Mouse (Mus musculus): ENCODE measurements at regions not wholly inside any gene's neighbourhood (a gene's known extent, or its start where the extent isn't known, plus 50 kb on each side); places are given as distances from the start of the nearest gene placed in this dataset.

DNA sequence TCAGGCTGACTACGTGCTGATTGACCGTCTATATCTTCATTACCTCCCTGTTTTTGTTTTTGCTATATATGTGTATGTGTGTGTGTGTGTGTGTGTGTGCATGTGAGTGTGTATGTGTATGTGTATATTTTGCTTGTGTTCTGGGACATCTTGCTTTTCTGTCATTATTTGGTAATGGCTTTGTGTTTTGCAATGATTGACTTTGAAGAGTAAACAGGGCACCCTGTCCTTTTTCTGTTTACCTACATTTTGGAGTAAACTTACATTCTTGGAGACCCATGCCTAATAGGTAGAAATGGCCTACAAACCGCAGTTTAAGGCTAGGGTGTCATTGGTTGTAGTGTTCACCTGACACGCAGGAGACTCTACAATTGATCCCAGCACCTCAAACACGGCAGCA is 177.5 kb upstream of the Tmem72 start:
- 94% methylated on average over 5 of the region's 5 CpGs for WGBS
- ATAC-seq (ENCODE audit: low FRiP score), result no peak
- H3K9ac ChIP-seq (ENCODE audit: low read depth, low read length), result no peak overlapping the region
- DNase-seq (ENCODE audit: low spot score), result no peak
- H3K4me2 ChIP-seq (replicated peaks; ENCODE audit: low read depth, low read length), result no peak overlapping the region
- no peaks in the 10 kb centered on the region for H3K27me3 ChIP-seq (ENCODE audit: control insufficient read depth, insufficient read depth, low read length)
- no peaks in the 10 kb centered on the region for H3K4me1 ChIP-seq (replicated peaks; ENCODE audit: control insufficient read depth, insufficient read depth, low read length)
- H3K36me3 ChIP-seq (ENCODE audit: control insufficient read depth, insufficient read depth, low read length), result no peaks in the 10 kb centered on the region
- H3K27ac ChIP-seq (ENCODE audit: low read depth, low read length), result no peak overlapping the region
- H3K4me3 ChIP-seq (ENCODE audit: low read depth, low read length), result no peak overlapping the region
- H3K9me3 ChIP-seq (ENCODE audit: control insufficient read depth, low read length), result no peaks in the 10 kb centered on the region

DNA sequence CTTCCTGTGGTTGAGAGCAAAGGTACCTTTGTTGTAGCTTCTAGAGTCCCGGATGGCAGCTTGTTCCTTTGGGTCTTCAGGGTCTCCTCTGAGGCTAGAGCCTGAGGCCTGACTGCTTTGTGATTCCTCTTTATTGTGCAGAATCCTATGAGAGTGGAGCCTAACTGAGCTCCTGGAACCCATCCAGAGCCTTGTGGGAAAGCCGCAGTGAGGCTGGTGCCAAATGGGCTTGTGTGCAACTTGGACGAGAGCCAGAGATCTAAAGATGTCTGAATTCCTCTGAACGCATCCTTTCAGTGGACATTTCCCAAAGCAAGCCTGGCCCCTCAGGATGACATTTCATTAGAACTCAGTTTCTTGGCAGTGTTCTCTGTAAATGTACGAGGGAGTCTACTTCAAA is 178.4 kb upstream of the Tmem72 start:
- no peak for DNase-seq (ENCODE audit: low spot score)
- Histone ChIP-seq H3K9me3 (ENCODE audit: control insufficient read depth, low read length) (no peaks in the 10 kb centered on the region), H3K36me3 (ENCODE audit: control insufficient read depth, insufficient read depth, low read length) (no peaks in the 10 kb centered on the region), H3K4me1 (replicated peaks; ENCODE audit: control insufficient read depth, insufficient read depth, low read length) (no peaks in the 10 kb centered on the region), H3K4me3 (ENCODE audit: low read depth, low read length) (no peak overlapping the region), H3K27ac (ENCODE audit: low read depth, low read length) (no peak overlapping the region), H3K27me3 (ENCODE audit: control insufficient read depth, insufficient read depth, low read length) (no peaks in the 10 kb centered on the region), H3K9ac (ENCODE audit: low read depth, low read length) (no peak overlapping the region), H3K4me2 (replicated peaks; ENCODE audit: low read depth, low read length) (no peak overlapping the region)
- WGBS, result 83% methylated on average over 5 of the region's 5 CpGs
- ATAC-seq (ENCODE audit: low FRiP score), result no peak

DNA sequence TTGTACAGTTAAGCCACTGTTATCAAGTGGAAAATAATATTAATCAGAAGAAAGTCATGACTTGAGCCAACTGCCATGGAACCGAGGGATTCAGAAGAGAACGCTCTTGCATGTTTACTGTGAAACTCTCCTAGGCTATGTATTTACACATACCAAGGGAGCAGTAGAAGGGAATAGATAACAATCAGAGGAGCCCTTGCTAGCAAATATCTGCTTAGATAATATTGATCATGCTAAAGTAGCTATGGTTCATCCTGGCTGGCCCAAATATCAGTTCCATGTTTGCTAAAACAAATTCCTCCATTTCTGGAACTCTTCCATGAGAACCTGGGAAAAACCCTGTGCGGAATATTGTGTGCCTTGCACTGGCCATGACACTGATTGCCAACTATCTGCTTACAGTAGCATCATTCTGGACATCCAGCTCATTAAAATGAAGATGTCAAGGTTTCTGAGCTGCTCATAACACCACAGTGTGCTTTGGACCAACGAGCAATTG is 179.5 kb upstream of the Tmem72 start:
- Histone ChIP-seq H3K4me1 (replicated peaks; ENCODE audit: control insufficient read depth, insufficient read depth, low read length) (no peaks in the 10 kb centered on the region), H3K4me3 (ENCODE audit: low read depth, low read length) (no peak overlapping the region)
- 93% methylated on average over 4 of the region's 4 CpGs for WGBS

DNA sequence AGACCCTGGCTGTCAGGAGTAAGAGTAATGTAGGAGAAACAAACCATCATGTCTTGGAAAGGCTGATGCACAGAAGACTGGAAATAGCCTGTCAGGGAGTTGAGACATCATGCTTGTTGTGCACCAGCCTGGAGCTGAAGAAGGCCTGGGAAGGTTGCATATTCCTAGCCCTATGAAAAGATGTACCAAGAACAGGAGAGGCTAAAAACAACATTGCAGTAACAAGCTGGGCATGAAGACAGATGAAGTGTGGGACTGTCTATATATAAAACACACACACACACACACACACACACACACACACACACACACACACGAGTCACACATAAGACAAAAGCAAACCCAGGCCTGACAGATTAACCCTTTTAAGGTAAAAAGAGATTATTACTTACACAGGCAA is 185.1 kb upstream of the Tmem72 start:
- 54% methylated on average over 1 of the region's 1 CpGs for WGBS
- no peak for ATAC-seq (ENCODE audit: low FRiP score)
- no peaks in the 10 kb centered on the region for H3K9me3 ChIP-seq (ENCODE audit: control insufficient read depth, low read length)
- no peaks in the 10 kb centered on the region for H3K36me3 ChIP-seq (ENCODE audit: control insufficient read depth, insufficient read depth, low read length)
- no peaks in the 10 kb centered on the region for H3K27me3 ChIP-seq (ENCODE audit: control insufficient read depth, insufficient read depth, low read length)
- no peaks in the 10 kb centered on the region for H3K4me1 ChIP-seq (replicated peaks; ENCODE audit: control insufficient read depth, insufficient read depth, low read length)
- H3K9ac ChIP-seq (ENCODE audit: low read depth, low read length), result no peak overlapping the region
- no peak overlapping the region for H3K4me2 ChIP-seq (replicated peaks; ENCODE audit: low read depth, low read length)
- no peak for DNase-seq (ENCODE audit: low spot score)
- no peak overlapping the region for H3K4me3 ChIP-seq (ENCODE audit: low read depth, low read length)
- no peak overlapping the region for H3K27ac ChIP-seq (ENCODE audit: low read depth, low read length)

More for the DNA sequence above, 179.5 kb upstream of the Tmem72 start:
- Histone ChIP-seq H3K9me3 (ENCODE audit: control insufficient read depth, low read length) (no peaks in the 10 kb centered on the region), H3K27me3 (ENCODE audit: control insufficient read depth, insufficient read depth, low read length) (no peaks in the 10 kb centered on the region), H3K36me3 (ENCODE audit: control insufficient read depth, insufficient read depth, low read length) (no peaks in the 10 kb centered on the region), H3K27ac (ENCODE audit: low read depth, low read length) (no peak overlapping the region), H3K9ac (ENCODE audit: low read depth, low read length) (no peak overlapping the region), H3K4me2 (replicated peaks; ENCODE audit: low read depth, low read length) (no peak overlapping the region)
- ATAC-seq (ENCODE audit: low FRiP score) (no peak), DNase-seq (ENCODE audit: low spot score) (no peak)

DNA sequence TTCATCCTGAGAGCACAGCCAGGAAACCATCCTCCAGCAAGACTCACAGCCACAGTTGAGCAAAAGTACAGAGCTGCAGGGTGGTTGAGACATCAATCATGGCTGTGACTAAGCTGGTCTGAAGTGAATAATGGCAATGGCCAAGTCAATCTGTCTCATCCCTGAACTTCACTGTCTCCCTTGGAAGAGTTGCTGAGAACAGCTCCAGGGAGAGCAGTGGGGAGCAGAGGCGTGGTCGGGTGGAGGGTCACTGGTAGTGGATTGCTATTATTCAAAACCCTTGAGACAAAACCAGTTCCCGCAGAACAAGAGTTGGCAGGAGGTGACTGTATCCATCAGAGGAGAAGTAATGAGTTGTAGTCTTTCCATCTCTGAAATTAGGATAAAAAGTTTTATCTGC is 185.7 kb upstream of the Tmem72 start:
- DNase-seq (ENCODE audit: low spot score) (no peak), ATAC-seq (ENCODE audit: low FRiP score) (no peak)
- no peak overlapping the region for H3K4me3 ChIP-seq (ENCODE audit: low read depth, low read length)
- 71% methylated on average over 3 of the region's 3 CpGs for WGBS
- H3K27ac ChIP-seq (ENCODE audit: low read depth, low read length), result no peak overlapping the region
- no peak overlapping the region for H3K9ac ChIP-seq (ENCODE audit: low read depth, low read length)
- H3K27me3 ChIP-seq (ENCODE audit: control insufficient read depth, insufficient read depth, low read length), result no peaks in the 10 kb centered on the region
- no peaks in the 10 kb centered on the region for H3K9me3 ChIP-seq (ENCODE audit: control insufficient read depth, low read length)
- H3K36me3 ChIP-seq (ENCODE audit: control insufficient read depth, insufficient read depth, low read length), result no peaks in the 10 kb centered on the region
- no peaks in the 10 kb centered on the region for H3K4me1 ChIP-seq (replicated peaks; ENCODE audit: control insufficient read depth, insufficient read depth, low read length)
- H3K4me2 ChIP-seq (replicated peaks; ENCODE audit: low read depth, low read length), result no peak overlapping the region

DNA sequence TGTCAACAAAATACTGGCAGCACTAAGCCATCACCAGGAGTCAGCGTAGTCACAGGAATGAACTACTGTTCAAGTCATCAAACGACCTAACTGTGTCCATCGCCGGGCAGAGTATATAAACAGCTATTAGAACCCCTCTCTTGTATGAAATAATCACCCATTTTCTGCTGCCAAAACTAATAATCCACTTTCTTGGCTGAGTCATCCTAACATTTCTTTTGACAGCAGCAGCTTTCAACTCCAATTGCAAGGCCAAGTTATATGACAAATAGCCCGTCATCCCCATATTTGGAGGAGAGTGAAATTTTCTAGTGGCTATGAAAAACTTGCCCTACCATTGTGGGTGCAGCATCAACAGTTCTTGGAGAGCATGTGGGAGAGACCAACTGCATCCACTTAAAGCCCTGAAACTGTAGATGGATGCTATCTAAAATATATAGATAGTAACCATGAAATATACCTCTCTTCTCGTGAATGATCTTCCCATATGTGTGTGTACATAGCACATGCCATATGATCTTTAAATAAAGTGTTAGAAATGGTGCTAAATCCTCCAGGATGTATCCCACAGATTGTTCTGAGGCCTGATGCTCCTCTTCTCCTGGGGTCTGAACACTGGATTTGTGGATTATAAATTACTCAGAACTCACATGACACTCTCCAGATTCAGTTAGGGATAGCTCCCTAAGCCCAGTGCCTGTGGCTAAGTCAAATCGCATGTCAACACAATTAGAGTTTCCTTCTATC is 189.9 kb upstream of the Tmem72 start:
- 85% methylated on average over 7 of the region's 7 CpGs for WGBS
- H3K36me3 ChIP-seq (ENCODE audit: control insufficient read depth, insufficient read depth, low read length), result no peaks in the 10 kb centered on the region
- DNase-seq (ENCODE audit: low spot score) (no peak), ATAC-seq (ENCODE audit: low FRiP score) (no peak)
- H3K27me3 ChIP-seq (ENCODE audit: control insufficient read depth, insufficient read depth, low read length), result no peaks in the 10 kb centered on the region
- no peak overlapping the region for H3K4me3 ChIP-seq (ENCODE audit: low read depth, low read length)
- no peak overlapping the region for H3K9ac ChIP-seq (ENCODE audit: low read depth, low read length)
- no peak overlapping the region for H3K4me2 ChIP-seq (replicated peaks; ENCODE audit: low read depth, low read length)
- H3K27ac ChIP-seq (ENCODE audit: low read depth, low read length), result no peak overlapping the region
- no peaks in the 10 kb centered on the region for H3K4me1 ChIP-seq (replicated peaks; ENCODE audit: control insufficient read depth, insufficient read depth, low read length)
- no peaks in the 10 kb centered on the region for H3K9me3 ChIP-seq (ENCODE audit: control insufficient read depth, low read length)

DNA sequence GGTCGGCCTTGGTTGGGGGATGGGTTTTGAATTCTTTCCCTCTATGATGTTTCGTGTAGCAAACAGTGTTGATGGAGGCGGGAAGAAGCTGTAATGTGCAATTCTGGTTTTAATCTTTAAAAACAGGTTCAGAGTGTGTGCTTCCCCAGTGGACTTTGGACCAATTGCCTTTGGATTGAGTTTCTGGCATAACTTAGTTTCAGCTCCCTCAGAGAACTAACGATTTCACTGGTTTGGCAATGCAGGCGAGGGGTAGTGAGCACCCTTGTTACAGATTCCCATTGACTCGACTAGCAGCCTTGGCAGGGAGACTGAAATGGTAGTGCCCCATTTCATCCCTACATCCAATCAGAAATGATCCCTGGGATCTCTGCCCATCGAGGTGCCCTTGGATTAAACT is 193.9 kb upstream of the Tmem72 start:
- no peaks in the 10 kb centered on the region for H3K36me3 ChIP-seq (ENCODE audit: control insufficient read depth, insufficient read depth, low read length)
- DNase-seq (ENCODE audit: low spot score) (no peak), ATAC-seq (ENCODE audit: low FRiP score) (no peak)
- H3K9ac ChIP-seq (ENCODE audit: low read depth, low read length), result no peak overlapping the region
- H3K27me3 ChIP-seq (ENCODE audit: control insufficient read depth, insufficient read depth, low read length), result no peaks in the 10 kb centered on the region
- no peak overlapping the region for H3K27ac ChIP-seq (ENCODE audit: low read depth, low read length)
- no peak overlapping the region for H3K4me3 ChIP-seq (ENCODE audit: low read depth, low read length)
- WGBS, result 93% methylated on average over 7 of the region's 7 CpGs
- no peaks in the 10 kb centered on the region for H3K9me3 ChIP-seq (ENCODE audit: control insufficient read depth, low read length)
- H3K4me1 ChIP-seq (replicated peaks; ENCODE audit: control insufficient read depth, insufficient read depth, low read length), result no peaks in the 10 kb centered on the region
- no peak overlapping the region for H3K4me2 ChIP-seq (replicated peaks; ENCODE audit: low read depth, low read length)

DNA sequence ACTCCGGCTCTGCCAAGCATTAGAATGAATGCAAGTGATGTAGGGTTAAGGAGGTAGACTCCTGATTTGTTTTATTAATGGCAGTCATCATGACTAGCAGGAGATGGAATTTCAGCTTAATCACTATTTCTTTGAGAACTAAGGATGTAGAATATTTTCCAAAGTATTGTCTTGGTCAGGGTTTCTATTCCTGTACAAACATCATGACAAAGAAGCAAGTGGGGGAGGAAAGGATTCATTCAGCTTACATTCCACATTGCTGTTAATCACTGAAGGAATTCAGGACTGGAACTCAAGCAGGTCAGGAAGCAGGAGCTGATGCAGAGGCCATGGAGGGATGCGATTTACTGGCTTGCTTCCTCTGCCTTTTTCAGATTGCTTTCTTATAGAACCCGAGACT is 195.4 kb upstream of the Tmem72 start:
- H3K4me3 ChIP-seq (ENCODE audit: low read depth, low read length), result no peak overlapping the region
- H3K9me3 ChIP-seq (ENCODE audit: control insufficient read depth, low read length), result no peaks in the 10 kb centered on the region
- no peaks in the 10 kb centered on the region for H3K27me3 ChIP-seq (ENCODE audit: control insufficient read depth, insufficient read depth, low read length)
- H3K9ac ChIP-seq (ENCODE audit: low read depth, low read length), result no peak overlapping the region
- DNase-seq (ENCODE audit: low spot score), result no peak
- H3K4me1 ChIP-seq (replicated peaks; ENCODE audit: control insufficient read depth, insufficient read depth, low read length), result no peaks in the 10 kb centered on the region
- ATAC-seq (ENCODE audit: low FRiP score), result no peak
- no peak overlapping the region for H3K27ac ChIP-seq (ENCODE audit: low read depth, low read length)
- WGBS, result 72% methylated on average over 3 of the region's 3 CpGs
- no peak overlapping the region for H3K4me2 ChIP-seq (replicated peaks; ENCODE audit: low read depth, low read length)
- no peaks in the 10 kb centered on the region for H3K36me3 ChIP-seq (ENCODE audit: control insufficient read depth, insufficient read depth, low read length)

DNA sequence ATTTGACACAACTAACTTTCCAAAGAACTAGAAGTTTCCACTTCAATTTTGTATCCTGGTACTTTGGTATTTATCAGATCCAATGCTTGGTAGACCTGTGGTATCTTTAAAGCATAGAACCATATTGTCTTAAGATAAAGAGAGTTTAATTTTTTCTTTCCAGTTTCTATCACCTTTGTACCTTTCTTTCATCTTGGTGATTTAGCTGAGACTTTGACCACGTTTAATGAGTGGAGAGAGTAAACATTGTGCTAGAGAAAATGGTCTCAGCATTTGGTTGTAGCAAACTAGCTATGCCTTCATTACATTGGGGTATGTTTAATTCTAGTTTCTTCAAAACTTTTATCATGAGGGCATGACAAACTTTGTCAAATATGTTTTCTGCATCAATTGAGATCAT is 197.4 kb upstream of the Tmem72 start:
- no peak for DNase-seq (ENCODE audit: low spot score)
- no peak overlapping the region for H3K27ac ChIP-seq (ENCODE audit: low read depth, low read length)
- no peak for ATAC-seq (ENCODE audit: low FRiP score)
- H3K4me3 ChIP-seq (ENCODE audit: low read depth, low read length), result no peak overlapping the region
- no peak overlapping the region for H3K9ac ChIP-seq (ENCODE audit: low read depth, low read length)
- H3K9me3 ChIP-seq (ENCODE audit: control insufficient read depth, low read length), result no peaks in the 10 kb centered on the region
- H3K4me1 ChIP-seq (replicated peaks; ENCODE audit: control insufficient read depth, insufficient read depth, low read length), result no peaks in the 10 kb centered on the region
- H3K4me2 ChIP-seq (replicated peaks; ENCODE audit: low read depth, low read length), result no peak overlapping the region
- H3K36me3 ChIP-seq (ENCODE audit: control insufficient read depth, insufficient read depth, low read length), result no peaks in the 10 kb centered on the region
- WGBS, result 70% methylated on average over 1 of the region's 1 CpGs
- no peaks in the 10 kb centered on the region for H3K27me3 ChIP-seq (ENCODE audit: control insufficient read depth, insufficient read depth, low read length)

Data from hindbrain, embryonic 11.5 days (tissue).